Mouse (Mus musculus): ENCODE data around the gene Lmntd1.

- no peak for TF ChIP-seq POLR2A (IDR thresholded peaks at IDR 0.05; ENCODE audit: low read depth, low read length)
- no peak for TF ChIP-seq CTCF (IDR thresholded peaks at IDR 0.05; ENCODE audit: extremely low read depth, insufficient read length, insufficient replicate concordance, low read depth, low read length)
Measured at GRCm38 (mm10) chr6:145552817-145553216, 61.3 kb downstream of the Lmntd1 start.

Data from small intestine, adult 2 months (tissue).